Mouse (Mus musculus): ENCODE measurements around the gene Prtg. TPM values are rescaled to one million over a fixed set of nuclear protein-coding genes. Genes with fewer than 3 reads are reported as not detected.

Prtg gene
- polyA plus RNA-seq (2021; fragmentation: Nextera tagmentation), result 0.65 and 0.78 TPM in 2 replicates
- long read RNA-seq, experiment 1, partial matches to known transcripts, result 2 of 6 reads
- long read RNA-seq, experiment 1, other reads (novel, unspliced or antisense), result 4 of 6 reads
- long read RNA-seq, experiment 2, full-length matches to known transcripts, result 1 of 6 reads
- long read RNA-seq, experiment 2, partial matches to known transcripts, result 3 of 6 reads
- long read RNA-seq, experiment 2, other reads (novel, unspliced or antisense), result 2 of 6 reads

DNA sequence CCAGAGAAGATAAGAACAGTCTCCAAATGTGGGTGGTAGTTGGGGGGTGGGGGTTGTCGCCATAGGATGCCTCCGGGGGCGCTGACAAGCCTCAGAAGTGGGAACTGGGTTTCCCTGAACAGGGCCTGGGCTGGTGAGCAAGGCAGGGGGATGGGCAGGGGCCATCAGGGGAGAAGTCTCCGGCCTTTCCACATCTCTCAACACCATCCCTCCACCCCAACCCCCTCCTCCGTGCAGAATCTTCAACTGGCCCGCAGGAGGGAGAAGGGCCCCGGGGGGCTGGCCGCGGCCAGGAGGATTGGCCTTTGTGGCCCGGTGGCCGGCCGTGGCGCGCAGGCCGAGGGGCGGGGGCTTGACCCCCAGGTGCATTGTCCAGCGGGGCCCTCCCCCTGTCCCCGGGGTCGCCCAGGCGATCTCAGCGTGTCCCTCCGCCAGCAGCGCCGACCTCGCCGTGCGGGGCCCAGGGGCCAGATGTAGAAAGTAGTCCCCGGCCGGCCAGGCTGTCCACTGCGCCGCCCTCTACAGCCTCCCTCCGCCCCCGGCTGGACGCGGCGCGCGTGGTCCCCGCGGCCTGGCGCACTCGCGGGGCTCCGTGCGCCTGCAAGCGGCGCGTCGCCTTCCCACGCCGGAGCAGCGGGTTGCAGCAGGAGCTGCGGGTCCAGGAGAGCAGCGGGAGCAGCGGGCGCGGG lies at the start of gene Prtg:
Gene Prtg (plus strand): TSS at position 144 of the 689 bp plus-strand sequence.

DNA sequence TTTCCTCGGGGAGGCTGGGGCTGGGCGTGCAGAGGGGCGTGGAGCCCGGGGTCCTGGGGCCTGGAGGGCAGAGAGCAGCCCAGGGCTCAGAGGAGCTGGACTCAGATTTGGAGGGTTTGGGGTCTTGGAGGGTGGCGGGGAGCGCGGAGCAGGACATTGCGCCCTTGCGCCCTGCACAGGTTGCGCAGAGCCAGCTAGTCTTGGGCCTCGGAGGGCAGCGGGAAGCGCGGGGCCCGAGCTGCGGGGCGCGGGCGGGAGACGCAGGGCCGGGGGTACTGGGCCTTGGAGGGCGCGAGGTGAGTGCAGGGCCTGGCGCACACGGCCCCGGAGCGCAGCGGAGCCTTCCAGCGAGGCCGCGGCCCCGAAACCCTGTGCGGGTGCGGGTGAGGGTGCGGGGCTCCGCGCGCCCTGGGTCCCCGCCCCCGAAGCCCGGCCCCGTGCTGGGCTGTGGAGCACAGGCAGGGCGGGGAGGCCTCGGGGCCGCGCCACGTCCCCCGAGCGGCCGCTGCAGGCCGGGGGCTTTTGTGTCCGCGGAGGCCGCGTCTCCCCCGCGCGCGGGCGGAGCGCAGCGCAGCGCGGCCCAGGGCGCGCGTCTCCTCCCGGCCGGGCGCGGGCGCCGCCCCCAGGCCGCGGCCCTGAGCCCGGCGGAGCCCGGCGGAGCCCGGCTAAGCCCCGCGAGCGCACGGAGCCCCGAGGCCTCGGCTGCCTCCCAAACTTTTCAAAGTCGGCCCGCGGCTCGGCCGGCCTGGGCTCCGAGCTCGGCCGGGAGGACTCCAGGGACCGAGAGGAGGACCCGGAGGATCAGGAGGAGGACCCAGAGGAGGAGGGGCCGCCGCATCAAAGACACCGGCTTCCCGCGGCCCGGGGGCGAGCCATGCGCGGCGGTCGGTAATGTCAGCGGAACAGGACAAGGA lies 118.6 kb downstream of the Prtg start, which contains the start of gene Pygo1:
Gene Pygo1 (plus strand): TSS at position 625 of the 914 bp plus-strand sequence.

DNA sequence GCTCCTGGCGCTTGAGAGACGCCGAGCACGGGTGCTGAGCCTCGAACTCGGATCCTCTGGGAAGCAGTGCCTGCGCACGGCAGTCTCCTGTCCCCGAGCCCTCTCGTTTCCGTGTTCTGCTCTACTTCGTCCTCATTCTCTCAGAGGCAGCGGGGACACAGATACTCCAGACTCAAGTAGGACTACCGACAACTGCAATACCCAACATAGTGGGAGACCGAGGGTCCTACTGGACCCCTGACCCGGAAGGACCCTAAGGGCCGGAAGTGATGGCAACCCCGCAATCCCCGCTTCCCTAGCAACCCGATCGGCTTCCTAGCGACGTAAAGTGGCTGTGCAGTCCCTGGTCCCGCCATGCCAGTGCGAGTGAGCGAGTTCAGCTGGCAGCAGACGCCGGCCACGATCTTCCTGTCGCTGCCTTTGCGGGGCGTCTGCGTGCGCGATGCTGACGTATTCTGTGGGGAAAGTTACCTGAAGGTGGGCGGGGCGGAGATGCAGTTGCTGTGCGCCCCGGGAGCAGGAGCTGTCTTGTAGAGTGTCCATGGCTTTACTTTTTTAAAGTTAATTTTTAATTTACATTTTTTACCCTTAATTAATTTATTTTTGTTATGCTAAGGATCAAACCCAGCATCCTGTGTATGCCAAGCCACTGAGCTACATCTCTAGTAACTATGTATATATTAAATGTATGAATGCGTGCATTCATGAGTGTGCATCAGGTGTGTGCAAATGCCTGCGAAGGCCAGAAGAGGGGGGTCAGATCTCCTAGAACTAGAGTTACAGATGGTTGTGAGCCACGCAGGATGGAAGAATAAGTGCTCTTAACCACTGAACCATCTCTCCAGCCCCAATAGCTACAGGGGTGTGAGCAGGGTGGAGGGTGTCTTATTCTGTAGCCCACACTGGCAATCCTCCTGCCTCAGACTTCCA lies 152.1 kb downstream of the Prtg start, which contains the start of the genes Dyx1c1 and Gm44503:
Gene Dyx1c1 (plus strand): TSS at position 265 of the 930 bp plus-strand sequence.
Gene Gm44503 (plus strand): TSS at position 332 of the 930 bp plus-strand sequence.

Other genes starting within 250 kb of the Prtg start
- gene Nedd4, start 144.5 kb upstream of the Prtg start, polyA plus RNA-seq (2021; fragmentation: Nextera tagmentation), result 144 and 166 TPM in 2 replicates
- 4.8 and 5.1 TPM in 2 replicates for gene Pygo1, start 118.8 kb downstream of the Prtg start, polyA plus RNA-seq (2021; fragmentation: Nextera tagmentation)
- gene Dyx1c1, start 151.9 kb downstream of the Prtg start, polyA plus RNA-seq (2021; fragmentation: Nextera tagmentation), result 1.7 and 1.8 TPM in 2 replicates
- gene Gm44503, start 152.0 kb downstream of the Prtg start, polyA plus RNA-seq (2021; fragmentation: Nextera tagmentation), result not detected in 2 replicates
- gene Ccpg1os, start 178.5 kb downstream of the Prtg start, polyA plus RNA-seq (2021; fragmentation: Nextera tagmentation), result 24.1 and 31.9 TPM in 2 replicates
- gene Ccpg1, start 178.6 kb downstream of the Prtg start, polyA plus RNA-seq (2021; fragmentation: Nextera tagmentation), result 50.2 and 53.1 TPM in 2 replicates
- 9.5 and 9.8 TPM in 2 replicates for gene Pigb, start 233.5 kb downstream of the Prtg start, polyA plus RNA-seq (2021; fragmentation: Nextera tagmentation)
- gene Rab27a, start 238.0 kb downstream of the Prtg start, polyA plus RNA-seq (2021; fragmentation: Nextera tagmentation), result 1.4 and 1.6 TPM in 2 replicates

All from layer of hippocampus, adult 6 months (tissue).